Mouse (Mus musculus) stomach, embryonic 16.5 days (tissue): Measurements from ENCODE around the gene Atp5e. TPM values are rescaled to one million over a fixed set of nuclear protein-coding genes. Genes with fewer than 3 reads are reported as not detected.

Experiments used
- ATAC-seq: fragments of 200-750 bp; cut with Nextera tagmentation; 2 replicates; pipeline ENCODE4 v1.8.0; 2017; ENCODE audit warnings: moderate number of reproducible peaks, moderate TSS enrichment; ENCODE audit not compliant: insufficient read depth, low FRiP score
- H3K27ac ChIP-seq: fragments of 300-500 bp; sonication (generic); 2 replicates; pipeline ENCODE4 v1.5.1; 2014; ENCODE audit warnings: low read length
- H3K27me3 ChIP-seq: fragments of 300-500 bp; sonication (generic); 2 replicates; pipeline ENCODE4 v1.6.1; 2014; ENCODE audit warnings: low read length, control low read depth, mixed read lengths; ENCODE audit not compliant: control insufficient read depth, insufficient read depth
- H3K36me3 ChIP-seq: fragments of 300-500 bp; sonication (generic); 2 replicates; pipeline ENCODE4 v1.6.1; 2014; ENCODE audit warnings: low read length; ENCODE audit not compliant: control insufficient read depth, insufficient read depth
- H3K4me1 ChIP-seq: fragments of 300-500 bp; sonication (generic); 2 replicates; pipeline ENCODE4 v1.6.1; 2014; ENCODE audit warnings: low read length, control low read depth, mixed read lengths; ENCODE audit not compliant: control insufficient read depth, insufficient read depth
- H3K4me2 ChIP-seq: fragments of 300-500 bp; sonication (generic); 2 replicates; pipeline ENCODE4 v1.6.1; 2014; ENCODE audit warnings: low read depth, low read length, mixed read lengths
- H3K4me3 ChIP-seq: fragments of 300-500 bp; sonication (generic); replicated peaks from 2 replicates; pipeline ENCODE4 v1.5.1; 2014; ENCODE audit warnings: mild to moderate bottlenecking, low read length
- H3K9ac ChIP-seq: fragments of 300-500 bp; sonication (generic); 2 replicates; pipeline ENCODE4 v1.6.1; 2014; ENCODE audit warnings: low read length
- H3K9me3 ChIP-seq: fragments of 300-500 bp; sonication (generic); replicated peaks from 2 replicates; pipeline ENCODE4 v1.6.1; 2016; ENCODE audit warnings: low read length, control low read depth; ENCODE audit not compliant: control insufficient read depth
- WGBS: fragments of 180-500 bp; shearing (Covaris S2); extraction: QIAGEN DNeasy Blood & Tissue Kit; methylation state at CpG from one replicate; pipeline ENCODE4 v1.1.7; 2014; 5-methylcytosine and 5-hydroxymethylcytosine counted together
- polyA plus RNA-seq: library from polyadenylated mRNA; unstranded; fragments of >200 nt; fragmentation: Nextera tagmentation; extraction: Ambion mirVana; gene quantifications from 2 replicates; pipeline ENCODE4 v1.2.1, GENCODE M21; 2015

The Atp5e gene
- polyA plus RNA-seq, 1 experiment from 2014 or later = 803 TPM

DNA sequence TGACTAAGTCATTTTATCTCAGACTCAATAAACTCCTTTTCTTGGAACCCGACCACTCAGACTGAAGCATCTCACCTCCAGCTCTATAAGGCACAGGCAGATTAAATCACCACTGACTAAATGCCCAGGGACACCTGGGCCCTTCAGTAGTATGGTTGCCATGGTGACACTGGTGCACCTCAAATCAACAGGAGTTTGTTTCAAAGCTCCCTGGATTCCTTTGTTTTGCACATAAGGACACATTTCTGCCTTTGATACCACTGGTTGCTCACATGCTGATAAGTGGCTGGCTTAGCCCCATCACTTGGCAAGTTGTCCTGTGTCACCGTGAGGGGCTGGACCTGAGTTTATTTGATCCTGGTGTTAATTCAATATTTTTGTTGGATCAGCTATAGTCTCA is 4.5 kb downstream of the Atp5e start:
- 55% methylated on average over 2 of the region's 2 CpGs for WGBS
- no peaks in the 10 kb centered on the region for H3K27me3 ChIP-seq
- H3K9me3 ChIP-seq = no peaks in the 10 kb centered on the region
- H3K27ac ChIP-seq = no peak overlapping the region
- no peak overlapping the region for H3K4me3 ChIP-seq
- H3K36me3 ChIP-seq = peaks cover 11% of the 10 kb centered on the region; the same call in 1 of the 2 replicates
- H3K4me2 ChIP-seq = no peak overlapping the region
- peaks cover 9% of the 10 kb centered on the region for H3K4me1 ChIP-seq
- no peak overlapping the region for H3K9ac ChIP-seq
- ATAC-seq = no peak

DNA sequence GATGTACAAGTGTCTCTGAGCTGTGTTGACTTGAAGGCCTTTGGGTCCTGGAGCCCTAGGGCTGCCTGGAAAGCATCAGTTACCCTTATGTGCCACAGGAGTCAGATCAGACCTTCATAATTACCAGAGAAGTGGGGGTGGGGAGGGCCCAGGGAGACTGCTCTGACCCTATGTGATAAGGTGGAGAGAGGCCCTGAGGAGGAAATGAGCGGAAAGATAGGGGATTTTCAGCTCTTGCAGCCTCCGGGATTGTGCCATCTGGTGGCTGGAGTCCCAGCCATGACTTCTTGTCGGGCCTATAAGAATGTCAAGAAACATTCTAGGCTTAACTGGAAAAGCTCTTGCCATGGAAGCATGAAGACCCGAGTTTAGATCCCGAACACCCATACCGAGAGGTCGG is 10.2 kb downstream of the Atp5e start:
- H3K36me3 ChIP-seq = no peaks in the 10 kb centered on the region
- 65% methylated on average over 7 of the region's 7 CpGs for WGBS
- no peak overlapping the region for H3K4me2 ChIP-seq
- H3K9ac ChIP-seq = no peak overlapping the region
- no peaks in the 10 kb centered on the region for H3K9me3 ChIP-seq
- no peak overlapping the region for H3K4me3 ChIP-seq
- no peak overlapping the region for H3K27ac ChIP-seq
- ATAC-seq = no peak
- H3K4me1 ChIP-seq = no peaks in the 10 kb centered on the region
- H3K27me3 ChIP-seq = no peaks in the 10 kb centered on the region

DNA sequence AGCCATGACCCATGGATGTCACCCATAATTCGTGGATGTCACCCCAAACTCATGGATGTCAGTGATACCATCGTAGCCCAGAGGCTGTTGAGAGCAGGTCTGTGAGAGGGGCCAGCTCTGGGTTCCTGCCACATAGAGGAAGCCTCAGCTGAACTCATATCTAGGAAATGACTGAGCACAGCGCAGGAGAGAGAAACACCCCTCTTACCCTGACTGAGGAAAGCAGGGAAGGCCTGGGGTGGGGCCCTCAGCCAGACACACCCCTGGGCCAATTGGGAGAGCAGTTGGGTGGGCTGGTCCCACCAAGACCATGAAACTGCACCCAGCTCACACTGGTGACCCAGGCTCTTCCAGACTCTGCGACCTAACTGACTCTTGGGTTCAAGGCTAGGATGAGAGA is 13.6 kb downstream of the Atp5e start, which contains the start of gene Tubb1:
Gene Tubb1 (plus strand): TSS at position 343 of the 400 bp plus-strand sequence.
- 68% methylated on average over 4 of the region's 4 CpGs for WGBS
- H3K4me3 ChIP-seq = no peak within 1 kb of the TSS
- no peaks in the 10 kb centered on the region for H3K36me3 ChIP-seq
- no peak within 1 kb of the TSS for H3K4me2 ChIP-seq
- H3K27ac ChIP-seq = no peak within 1 kb of the TSS
- H3K27me3 ChIP-seq = no peaks in the 10 kb centered on the region
- H3K4me1 ChIP-seq = no peaks in the 10 kb centered on the region
- H3K9ac ChIP-seq = no peak within 1 kb of the TSS
- 0 out of 2 replicates have a peak, but pooled peaks have one; percentile 33 for ATAC-seq
- no peaks in the 10 kb centered on the region for H3K9me3 ChIP-seq

DNA sequence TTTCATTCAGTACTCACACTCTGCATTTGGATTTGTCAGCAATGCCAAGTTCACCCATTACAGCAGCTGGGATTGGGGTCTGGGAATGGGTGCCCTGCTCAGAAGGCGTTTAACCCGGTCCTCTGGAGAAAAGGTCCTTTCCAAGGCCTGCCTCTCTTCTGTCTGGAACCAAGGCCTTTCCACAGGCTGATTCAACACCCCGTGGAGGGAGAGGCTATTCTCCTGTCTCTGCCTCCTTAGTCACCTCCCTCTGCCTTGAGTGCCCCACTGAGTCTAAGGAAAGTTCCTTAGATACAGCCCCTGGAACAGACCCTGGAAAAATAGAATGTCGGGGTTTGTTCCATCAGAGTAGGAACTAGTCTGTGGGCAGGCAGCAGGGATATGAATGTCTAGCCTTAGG is 15.5 kb downstream of the Atp5e start:
- no peak overlapping the region for H3K27ac ChIP-seq
- no peaks in the 10 kb centered on the region for H3K4me1 ChIP-seq
- no peaks in the 10 kb centered on the region for H3K27me3 ChIP-seq
- H3K9me3 ChIP-seq = no peaks in the 10 kb centered on the region
- H3K9ac ChIP-seq = no peak overlapping the region
- no peaks in the 10 kb centered on the region for H3K36me3 ChIP-seq
- H3K4me3 ChIP-seq = no peak overlapping the region
- no peak overlapping the region for H3K4me2 ChIP-seq
- WGBS = 88% methylated on average over 4 of the region's 4 CpGs
- ATAC-seq = no peak

DNA sequence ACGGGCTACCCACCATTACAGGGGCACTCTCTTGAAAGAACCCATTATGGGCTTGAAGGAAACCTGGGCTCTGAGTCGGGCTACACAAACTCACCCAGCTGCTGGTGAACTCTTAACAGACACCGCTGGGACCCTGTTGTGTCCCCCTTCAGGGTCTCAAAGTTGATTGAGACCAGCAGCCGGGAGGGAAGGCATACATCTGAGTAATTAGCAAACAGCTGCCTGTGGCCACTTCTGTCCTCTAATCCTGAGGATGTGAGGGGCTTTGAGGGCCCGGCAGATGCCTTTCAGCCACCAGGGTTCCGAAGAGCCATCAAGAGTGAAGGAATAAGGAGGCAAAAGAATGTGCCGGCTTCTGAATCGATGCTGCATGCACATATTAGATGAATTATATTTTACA is 17.0 kb downstream of the Atp5e start:
- Histone ChIP-seq H3K36me3 (no peaks in the 10 kb centered on the region), H3K4me3 (no peak overlapping the region), H3K27me3 (no peaks in the 10 kb centered on the region), H3K4me1 (0 out of 2 replicates have a peak, but pooled peaks cover 2% of the 10 kb centered on the region), H3K27ac (no peak overlapping the region), H3K9me3 (no peaks in the 10 kb centered on the region), H3K4me2 (no peak overlapping the region), H3K9ac (no peak overlapping the region)
- WGBS = 60% methylated on average over 8 of the region's 8 CpGs
- no peak for ATAC-seq

DNA sequence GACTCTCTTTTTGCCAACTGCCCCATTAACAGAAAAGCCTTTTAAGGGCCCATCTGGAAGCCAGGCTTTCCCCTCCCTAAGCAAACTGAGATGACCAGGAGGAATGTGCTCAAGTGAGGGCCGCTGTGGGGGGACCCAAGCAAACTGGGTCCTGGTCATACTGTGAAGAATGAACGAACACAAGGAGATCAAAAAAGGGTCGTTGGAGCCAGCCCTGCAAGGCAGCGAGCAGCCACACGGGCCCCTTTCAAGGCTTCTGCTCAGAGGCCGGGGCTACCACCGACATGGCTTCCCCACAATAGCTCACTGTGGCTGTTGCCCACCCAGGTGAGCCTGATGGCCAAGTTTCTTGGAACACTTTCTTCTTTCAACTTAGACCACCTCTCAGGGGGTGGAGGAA is 17.4 kb downstream of the Atp5e start:
- no peak overlapping the region for H3K4me2 ChIP-seq
- no peaks in the 10 kb centered on the region for H3K36me3 ChIP-seq
- H3K4me1 ChIP-seq = 0 out of 2 replicates have a peak, but pooled peaks cover 2% of the 10 kb centered on the region
- H3K9ac ChIP-seq = no peak overlapping the region
- H3K27me3 ChIP-seq = no peaks in the 10 kb centered on the region
- no peak for ATAC-seq
- no peak overlapping the region for H3K27ac ChIP-seq
- no peak overlapping the region for H3K4me3 ChIP-seq
- H3K9me3 ChIP-seq = no peaks in the 10 kb centered on the region
- 48% methylated on average over 7 of the region's 7 CpGs for WGBS

DNA sequence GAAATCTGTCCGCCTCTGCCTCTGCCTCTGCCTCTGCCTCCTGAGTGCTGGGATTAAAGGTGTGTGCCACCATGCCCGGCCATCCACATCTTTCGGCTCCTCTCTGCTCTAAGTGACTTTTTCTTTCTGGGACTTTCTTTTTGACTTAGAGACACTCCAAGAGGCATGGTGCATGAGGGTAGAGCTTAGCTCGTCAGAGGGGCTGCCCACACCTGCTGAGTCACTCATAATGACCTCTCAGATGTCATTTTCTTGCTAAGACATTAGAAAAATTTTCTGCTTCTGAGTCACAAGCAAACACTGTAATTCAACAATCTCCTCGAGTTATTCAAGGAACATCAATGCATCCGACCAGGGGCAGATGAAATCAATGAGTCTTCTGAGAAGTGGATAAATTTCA is 18.9 kb downstream of the Atp5e start:
- Histone ChIP-seq H3K27me3 (no peaks in the 10 kb centered on the region), H3K4me3 (no peak overlapping the region), H3K9ac (no peak overlapping the region), H3K4me2 (no peak overlapping the region), H3K9me3 (no peaks in the 10 kb centered on the region), H3K4me1 (0 out of 2 replicates have a peak, but pooled peaks cover 2% of the 10 kb centered on the region), H3K27ac (no peak overlapping the region), H3K36me3 (no peaks in the 10 kb centered on the region)
- 71% methylated on average over 6 of the region's 6 CpGs for WGBS
- no peak for ATAC-seq

DNA sequence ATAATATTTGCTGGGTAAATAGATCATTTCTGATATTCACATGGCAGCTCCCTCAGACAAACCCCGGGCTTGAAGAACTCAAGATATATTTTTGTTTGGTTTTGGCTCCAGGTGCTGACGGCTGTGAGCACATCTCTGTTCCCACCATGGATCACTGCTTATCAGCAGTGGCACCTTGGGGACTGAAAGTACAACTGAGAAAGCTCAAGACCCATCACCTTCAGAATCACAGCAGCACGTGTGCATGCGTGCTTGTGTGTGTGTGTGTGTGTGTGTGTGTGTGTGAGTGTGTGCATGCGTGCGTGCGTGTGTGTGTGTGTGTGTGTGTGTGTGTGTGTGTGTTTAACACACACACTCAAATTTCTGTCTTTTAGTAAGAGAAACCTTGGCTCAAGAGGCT is 19.5 kb downstream of the Atp5e start:
- H3K4me1 ChIP-seq = 0 out of 2 replicates have a peak, but pooled peaks cover 2% of the 10 kb centered on the region
- H3K4me3 ChIP-seq = no peak overlapping the region
- 68% methylated on average over 7 of the region's 7 CpGs for WGBS
- no peaks in the 10 kb centered on the region for H3K36me3 ChIP-seq
- H3K9ac ChIP-seq = no peak overlapping the region
- no peak overlapping the region for H3K4me2 ChIP-seq
- H3K9me3 ChIP-seq = no peaks in the 10 kb centered on the region
- no peak for ATAC-seq
- no peak overlapping the region for H3K27ac ChIP-seq
- no peaks in the 10 kb centered on the region for H3K27me3 ChIP-seq

DNA sequence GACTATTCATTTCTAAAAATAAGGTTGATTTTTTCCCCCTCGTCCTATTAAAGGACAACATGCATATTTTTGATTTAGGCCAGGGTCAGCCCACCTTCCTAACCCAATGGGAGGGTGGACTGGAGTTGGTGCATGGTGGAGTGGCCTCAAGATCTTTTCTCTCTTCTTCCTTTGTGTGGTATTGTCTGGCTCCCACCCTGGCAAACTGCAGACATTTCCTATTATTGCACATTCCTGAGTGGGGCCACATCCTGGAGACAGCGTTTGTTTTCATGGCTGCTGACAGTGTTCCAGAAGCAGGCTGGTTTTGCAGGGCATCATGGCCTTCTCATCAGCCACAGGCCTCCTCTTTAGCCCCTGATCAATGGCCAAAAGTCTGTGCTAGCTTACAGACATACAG is 20.9 kb downstream of the Atp5e start:
- no peak overlapping the region for H3K27ac ChIP-seq
- no peak overlapping the region for H3K9ac ChIP-seq
- no peaks in the 10 kb centered on the region for H3K9me3 ChIP-seq
- H3K36me3 ChIP-seq = no peaks in the 10 kb centered on the region
- no peak for ATAC-seq
- peaks cover 12% of the 10 kb centered on the region for H3K4me1 ChIP-seq
- no peak overlapping the region for H3K4me2 ChIP-seq
- 58% methylated on average over 2 of the region's 2 CpGs for WGBS
- no peak overlapping the region for H3K4me3 ChIP-seq
- H3K27me3 ChIP-seq = no peaks in the 10 kb centered on the region

DNA sequence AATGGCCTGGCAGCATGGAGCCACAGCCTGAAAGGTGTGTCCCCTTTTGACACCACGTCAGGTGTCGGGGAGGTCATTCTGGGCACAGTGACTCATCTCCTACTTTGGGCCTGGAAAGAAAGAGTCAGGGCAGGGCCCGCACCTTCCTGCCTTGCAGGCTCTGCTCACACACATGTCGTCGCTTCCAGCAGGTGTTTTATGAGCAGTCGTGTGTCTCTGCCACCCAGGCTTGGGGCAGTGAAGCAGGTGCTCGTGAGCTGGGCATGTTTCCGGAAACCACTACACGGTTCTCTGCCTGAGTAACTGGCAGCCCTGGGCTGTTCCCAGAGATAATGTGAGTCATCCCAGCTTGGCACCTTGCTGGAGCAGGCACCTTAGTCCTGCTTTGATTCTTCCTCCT is 21.4 kb downstream of the Atp5e start:
- H3K4me2 ChIP-seq = no peak overlapping the region
- peak; percentile 16; the same call in 1 of the 2 replicates for ATAC-seq
- WGBS = 58% methylated on average over 9 of the region's 9 CpGs

More for the DNA sequence above, 21.4 kb downstream of the Atp5e start:
- peaks cover 18% of the 10 kb centered on the region for H3K4me1 ChIP-seq
- no peak overlapping the region for H3K9ac ChIP-seq
- H3K9me3 ChIP-seq = no peaks in the 10 kb centered on the region
- H3K27me3 ChIP-seq = no peaks in the 10 kb centered on the region
- H3K36me3 ChIP-seq = no peaks in the 10 kb centered on the region
- H3K4me3 ChIP-seq = no peak overlapping the region
- H3K27ac ChIP-seq = peak overlapping the region; percentile 25; the same call in 1 of the 2 replicates
